ENCODE assay signal across 10 mouse cellular contexts in the genomic region with DNA sequence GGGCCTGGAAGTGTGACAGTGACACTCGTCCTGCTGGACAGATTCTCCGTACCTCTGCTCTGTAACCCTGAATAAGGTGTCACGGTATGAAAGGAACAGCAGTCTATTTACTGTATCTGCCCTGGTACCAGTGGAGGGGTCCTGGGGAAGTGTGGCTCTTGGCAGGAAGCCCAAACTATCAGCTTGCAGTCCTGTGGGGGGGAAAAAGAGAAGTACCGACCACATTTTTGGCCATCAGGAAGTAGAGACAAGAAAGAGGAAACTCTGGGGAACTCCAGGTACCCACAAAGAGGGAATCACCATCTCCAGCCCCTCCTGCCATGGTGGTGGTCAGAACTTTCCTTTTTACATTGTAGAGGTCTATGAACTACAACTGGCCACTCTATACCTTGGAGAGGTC. TPM values are rescaled to one million over a fixed set of nuclear protein-coding genes. Genes with fewer than 3 reads are reported as not detected.
A peak's percentile ranks its signal among the peaks of the same experiment; 100 is the strongest.
DNase-seq lines count a peak whose midpoint lies in the region; ATAC-seq and TF ChIP-seq lines count a peak whose summit lies in the region.
"Had no signal": no experiment of that assay in that cellular context is flagged by ENCODE, and none has a peak within 500 bp of the region (broad histone marks: within the 10 kb centered on the region; RNA-seq: fewer than 3 reads in every experiment).

No protein-coding gene starts in this region.

- no peak for TF ChIP-seq POLR2A in kidney, adult 2 months (IDR thresholded peaks at IDR 0.05; ENCODE audit: low read depth, low read length)
- TF ChIP-seq POLR2A in CH12.LX (IDR thresholded peaks at IDR 0.05; ENCODE audit: low read depth, low read length): no peak

- no peak for TF ChIP-seq RAD21 in CH12.LX (IDR thresholded peaks at IDR 0.05; ENCODE audit: low read depth, low read length)

- in situ Hi-C loops in CH12.LX (cut with MboI; ENCODE audit: low pct_ligation_motif_present, low pct_unique_long_range_greater_than_20kb, low sequenced_read_pairs): no loop called here

- no peak for TF ChIP-seq CTCF in kidney, adult 2 months (conservative IDR thresholded peaks at IDR 0.05; ENCODE audit: insufficient read depth, insufficient read length, low read depth, low read length)
- no peak for TF ChIP-seq CTCF in CH12.LX (conservative IDR thresholded peaks at IDR 0.05 in 1 of 2, IDR thresholded peaks at IDR 0.05 in 1 of 2; ENCODE audit: low read depth in 2 of 2, low read length in 2 of 2)

- no peak overlapping the region for H3K27ac ChIP-seq in kidney, adult 2 months (ENCODE audit: insufficient read depth, low read depth, low read length)
- H3K27ac ChIP-seq in CH12.LX (ENCODE audit: insufficient read depth, low read depth): no peak overlapping the region
- no peak overlapping the region for H3K27ac ChIP-seq in midbrain, embryonic 10.5 days (replicated peaks)
- H3K27ac ChIP-seq: embryonic facial prominence, embryonic 13.5 days had no signal

- no peaks in the 10 kb centered on the region for H3K36me3 ChIP-seq in kidney, adult 2 months (ENCODE audit: control insufficient read depth, insufficient read depth, low read length)
- no peaks in the 10 kb centered on the region for H3K36me3 ChIP-seq in CH12.LX (replicated peaks in 1 of 2; ENCODE audit: control insufficient read depth in 1 of 2, insufficient read depth in 1 of 2, low read length in 1 of 2)
- no peaks in the 10 kb centered on the region for H3K36me3 ChIP-seq in midbrain, embryonic 10.5 days
- H3K36me3 ChIP-seq: embryonic facial prominence, embryonic 13.5 days had no signal

- WGBS in kidney, adult 2 months: 68% methylated on average over 4 of the region's 4 CpGs
- 81% methylated on average over 4 of the region's 4 CpGs for whole genome bisulfite sequencing in midbrain, embryonic 10.5 days

- no peaks in the 10 kb centered on the region for H3K9me3 ChIP-seq in CH12.LX (replicated peaks; ENCODE audit: low read length)
- H3K9me3 ChIP-seq in midbrain, embryonic 10.5 days (replicated peaks): no peaks in the 10 kb centered on the region
- H3K9me3 ChIP-seq: embryonic facial prominence, embryonic 13.5 days had no signal

- H3K4me1 ChIP-seq in kidney, adult 2 months (ENCODE audit: control insufficient read depth, insufficient read depth, low read length): peaks cover 5% of the 10 kb centered on the region; the same call in 1 of the 2 replicates
- H3K4me1 ChIP-seq in CH12.LX (ENCODE audit: control insufficient read depth in 1 of 2, insufficient read depth in 2 of 2): peaks cover 5 to 26% of the 10 kb centered on the region in 2 experiments
- H3K4me1 ChIP-seq in midbrain, embryonic 10.5 days: 0 out of 2 replicates have a peak, but pooled peaks cover 5% of the 10 kb centered on the region
- H3K4me1 ChIP-seq: embryonic facial prominence, embryonic 13.5 days had no signal

- H3K79me2 ChIP-seq in CH12.LX (replicated peaks; ENCODE audit: control insufficient read depth, extremely low read depth, insufficient read depth, poor library complexity, severe bottlenecking): no peaks in the 10 kb centered on the region

- ATAC-seq in granulocyte monocyte progenitor cell, adult 5-6 weeks (replicated peaks; ENCODE audit: poor library complexity, severe bottlenecking): peak; percentile 98

- no peak overlapping the region for H3K4me3 ChIP-seq in kidney, adult 2 months (ENCODE audit: insufficient read depth, low read depth, low read length)
- no peak overlapping the region for H3K4me3 ChIP-seq in CH12.LX (replicated peaks in 1 of 3; ENCODE audit: low read depth in 2 of 3, low read length in 2 of 3, poor library complexity in 1 of 3)
- no peak overlapping the region for H3K4me3 ChIP-seq in midbrain, embryonic 10.5 days
- H3K4me3 ChIP-seq: embryonic facial prominence, embryonic 13.5 days had no signal

- H3K9ac ChIP-seq in CH12.LX (ENCODE audit: insufficient read depth, low read depth): no peak overlapping the region
- H3K9ac ChIP-seq: embryonic facial prominence, embryonic 13.5 days had no signal

- H3K4me2 ChIP-seq in CH12.LX (ENCODE audit: insufficient read depth, low read depth, poor library complexity, severe bottlenecking): peak overlapping the region; percentile 16; the same call in 1 of the 2 replicates
- H3K4me2 ChIP-seq: embryonic facial prominence, embryonic 13.5 days had no signal

- no peaks in the 10 kb centered on the region for H3K27me3 ChIP-seq in kidney, adult 2 months (replicated peaks; ENCODE audit: control insufficient read depth, insufficient read depth, low read length)
- no peaks in the 10 kb centered on the region for H3K27me3 ChIP-seq in CH12.LX (replicated peaks)
- no peaks in the 10 kb centered on the region for H3K27me3 ChIP-seq in midbrain, embryonic 10.5 days (ENCODE audit: low read depth, poor library complexity, severe bottlenecking)
- H3K27me3 ChIP-seq: embryonic facial prominence, embryonic 13.5 days had no signal

- DNase-seq in kidney, adult 2 months: peak; percentile 20
- DNase-seq in kidney, postnatal 14 days: no peak
- DNase-seq in CH12.LX (ENCODE audit: extremely low read depth): peak; percentile 41
- DNase-seq in lung, postnatal 4 days: peak; percentile 26 to 44
- no peak for DNase-seq in yolk sac, embryonic 10.5 days (ENCODE audit: low spot score)
- no peak for DNase-seq in ovary, postnatal 14 days (ENCODE audit: low spot score)
- DNase-seq in midbrain, embryonic 10.5 days (ENCODE audit: low spot score): no peak
- DNase-seq: thymus, postnatal 14 days had no signal

- TF ChIP-seq EP300 in CH12.LX (IDR thresholded peaks at IDR 0.05; ENCODE audit: low read length): 0 out of 2 replicates have a peak, but pooled peaks have one; percentile 15

- dilution Hi-C loops in CH12.LX (cut with MboI; ENCODE audit: extremely low pct_ligation_motif_present, extremely low pct_unique_long_range_greater_than_20kb, low sequenced_read_pairs): no loop called here

TF ChIP-seq in CH12.LX, 34 proteins besides CTCF, POLR2A, EP300 and RAD21:
- TF ChIP-seq MAZ (IDR thresholded peaks at IDR 0.05; ENCODE audit: low read depth, low read length): no peak
- no peak for TF ChIP-seq BHLHE40 (IDR thresholded peaks at IDR 0.05; ENCODE audit: low read depth, low read length)
- TF ChIP-seq JUN (IDR thresholded peaks at IDR 0.05; ENCODE audit: insufficient read depth, low read depth, low read length): no peak
- TF ChIP-seq PAX5 (IDR thresholded peaks at IDR 0.05; ENCODE audit: low read length): no peak
- TF ChIP-seq ELF1 (IDR thresholded peaks at IDR 0.05; ENCODE audit: low read depth, low read length): peak; percentile 7; the same call in 1 of the 2 replicates
- no peak for TF ChIP-seq GABPA (IDR thresholded peaks at IDR 0.05; ENCODE audit: insufficient replicate concordance, low read depth, low read length)
- TF ChIP-seq JUND (conservative IDR thresholded peaks at IDR 0.05; ENCODE audit: low read depth, low read length): no peak
- no peak for TF ChIP-seq SIN3A (IDR thresholded peaks at IDR 0.05; ENCODE audit: low read length)

RNA-seq across cellular contexts. Expression of a gene that starts 1.1 kb away (rescaled TPM):
- 23.5 and 29.5 TPM in 2 replicates for polyA plus RNA-seq in kidney, adult 2 months (2012; rRNA removed)
- total RNA-seq in CH12.LX (2012; rRNA removed) (not detected in 2 replicates), CH12.LX (2014; rRNA removed) (not detected in 2 replicates)
- not detected in 2 replicates for polyA plus RNA-seq in CH12.LX (2012; ENCODE audit: insufficient read length, low read depth)
- total RNA-seq in granulocyte monocyte progenitor cell, adult 5-6 weeks (2014; fragmentation: Nextera tagmentation): not detected in 2 replicates
- total RNA-seq in granulocyte monocyte progenitor cell, adult 5-6 weeks (2017): not detected in 2 replicates
- not detected in 2 replicates for polyA plus RNA-seq in midbrain, embryonic 10.5 days (2016; fragmentation: Nextera tagmentation; extraction: Ambion mirVana)

RNA-seq across cellular contexts. Expression of a gene that starts 55.1 kb away (rescaled TPM):
- polyA plus RNA-seq in kidney, adult 2 months (2012; rRNA removed): 116 and 146 TPM in 2 replicates
- total RNA-seq in CH12.LX (2012; rRNA removed): not detected in 2 replicates
- total RNA-seq in CH12.LX (2014; rRNA removed): not detected in 2 replicates
- polyA plus RNA-seq in CH12.LX (2012; ENCODE audit: insufficient read length, low read depth): not detected in 2 replicates
- total RNA-seq in granulocyte monocyte progenitor cell, adult 5-6 weeks (2014; fragmentation: Nextera tagmentation): not detected in 2 replicates
- not detected in 2 replicates for total RNA-seq in granulocyte monocyte progenitor cell, adult 5-6 weeks (2017)
- not detected in 2 replicates for polyA plus RNA-seq in midbrain, embryonic 10.5 days (2016; fragmentation: Nextera tagmentation; extraction: Ambion mirVana)
- polyA plus RNA-seq: embryonic facial prominence, embryonic 13.5 days had no signal

Comparison
In these comparisons a context has a peak if more than half of its experiments do, and no peak if none do; other contexts are left out.
1. DNase-seq: peak in kidney, adult 2 months (single experiment), CH12.LX (single experiment) and lung, postnatal 4 days (2 of 2); none in kidney, postnatal 14 days (single experiment), yolk sac, embryonic 10.5 days (single experiment), ovary, postnatal 14 days (single experiment) and midbrain, embryonic 10.5 days (single experiment).
2. RNA of a gene that starts 1.1 kb away (polyA plus RNA-seq): 23.5 to 29.5 TPM in kidney, adult 2 months; not detected in CH12.LX and not detected in midbrain, embryonic 10.5 days; every median in the first group is over 10 times any median in the second.
3. RNA of a gene that starts 55.1 kb away (polyA plus RNA-seq): 116 to 146 TPM in kidney, adult 2 months; not detected in CH12.LX and not detected in midbrain, embryonic 10.5 days; every median in the first group is over 100 times any median in the second.